ENCODE assay signal across 11 mouse cellular contexts in genomic region chr10:79708668-79709067, GRCm38 (mm10). TPM values are rescaled to one million over a fixed set of nuclear protein-coding genes. Genes with fewer than 3 reads are reported as not detected.
DNase-seq lines count a peak whose midpoint lies in the region; ATAC-seq lines count a peak whose summit lies in the region.
"Had no signal": no experiment of that assay in that cellular context is flagged by ENCODE, and none has a peak within 500 bp of the region (broad histone marks: within the 10 kb centered on the region; RNA-seq: fewer than 3 reads in every experiment).

No protein-coding gene starts in this region.

- H3K9ac ChIP-seq in heart, embryonic 14.5 days (ENCODE audit: low read length) = peak overlapping the region; percentile 14; the same call in 1 of the 2 replicates
- H3K9ac ChIP-seq in liver, embryonic 16.5 days (ENCODE audit: low read depth, low read length) = no peak overlapping the region

- no peaks in the 10 kb centered on the region for H3K9me3 ChIP-seq in heart, embryonic 14.5 days (ENCODE audit: control insufficient read depth, low read length)
- no peaks in the 10 kb centered on the region for H3K9me3 ChIP-seq in megakaryocyte, embryonic 14.5 days
- H3K9me3 ChIP-seq in liver, embryonic 16.5 days (replicated peaks; ENCODE audit: control insufficient read depth, low read length) = no peaks in the 10 kb centered on the region

- no peaks in the 10 kb centered on the region for H3K27me3 ChIP-seq in heart, embryonic 14.5 days (ENCODE audit: control insufficient read depth, insufficient read depth, low read length)
- H3K27me3 ChIP-seq in megakaryocyte, embryonic 14.5 days (replicated peaks) = no peaks in the 10 kb centered on the region
- no peaks in the 10 kb centered on the region for H3K27me3 ChIP-seq in liver, embryonic 16.5 days (ENCODE audit: control insufficient read depth, insufficient read depth, low read depth, low read length)

- no peak for ATAC-seq in heart, embryonic 14.5 days (ENCODE audit: insufficient number of reproducible peaks, insufficient read depth, low FRiP score, low read depth)
- no peak for ATAC-seq in megakaryocyte, adult 5-6 weeks (ENCODE audit: poor library complexity, severe bottlenecking)
- no peak for ATAC-seq in liver, embryonic 16.5 days (ENCODE audit: low read depth)

- peak overlapping the region; percentile 39 to 50; a peak in 3 of 4 replicates for H3K27ac ChIP-seq in heart, embryonic 14.5 days (replicated peaks in 1 of 2; ENCODE audit: control insufficient read depth in 1 of 2, insufficient read depth in 1 of 2, low read depth in 2 of 2, low read length in 2 of 2)
- H3K27ac ChIP-seq in liver, embryonic 16.5 days (ENCODE audit: low read length) = no peak overlapping the region

- intact Hi-C loops in heart, postnatal 36 days (cut with DNase I) = no loop called here

- H3K4me2 ChIP-seq in heart, embryonic 14.5 days (ENCODE audit: low read length) = peak overlapping the region; percentile 44
- peak overlapping the region; percentile 92; the same call in 1 of the 2 replicates for H3K4me2 ChIP-seq in liver, embryonic 16.5 days (ENCODE audit: low read depth, low read length)

- DNase-seq in cerebellum, adult 11-12 months = peak; percentile 46
- DNase-seq in cerebellum, postnatal 14 days = no peak
- no peak for DNase-seq in heart, postnatal 36 days
- DNase-seq in thymus, postnatal 25 days = no peak
- DNase-seq: kidney, postnatal 10 days had no signal

- H3K4me1 ChIP-seq in heart, embryonic 14.5 days (ENCODE audit: control insufficient read depth in 2 of 2, insufficient read depth in 2 of 2, low read length in 2 of 2) = peaks cover 39 to 54% of the 10 kb centered on the region in 2 experiments
- H3K4me1 ChIP-seq in megakaryocyte, embryonic 14.5 days = peaks cover 91% of the 10 kb centered on the region
- H3K4me1 ChIP-seq in liver, embryonic 16.5 days (ENCODE audit: control insufficient read depth, low read depth, low read length) = peaks cover 68% of the 10 kb centered on the region

- 70% methylated on average over 21 of the region's 21 CpGs for WGBS in heart, embryonic 14.5 days
- 88% methylated on average over 21 of the region's 21 CpGs for WGBS in liver, embryonic 16.5 days (ENCODE audit: insufficient replicate concordance)

- H3K36me3 ChIP-seq in heart, embryonic 14.5 days (ENCODE audit: control insufficient read depth, insufficient read depth, low read length) = peaks cover 62% of the 10 kb centered on the region
- H3K36me3 ChIP-seq in megakaryocyte, embryonic 14.5 days (replicated peaks; ENCODE audit: low read length) = peaks cover 63% of the 10 kb centered on the region
- H3K36me3 ChIP-seq in liver, embryonic 16.5 days (ENCODE audit: control insufficient read depth, insufficient read depth) = peaks cover 52% of the 10 kb centered on the region

- H3K4me3 ChIP-seq in heart, embryonic 14.5 days (ENCODE audit: control insufficient read depth in 1 of 2, insufficient read depth in 1 of 2, low read depth in 1 of 2, low read length in 2 of 2) = peak overlapping the region in 1 of 2 experiments; percentile 0; a peak in 1 of 4 replicates
- H3K4me3 ChIP-seq in megakaryocyte, embryonic 14.5 days (replicated peaks) = peak overlapping the region; percentile 69
- H3K4me3 ChIP-seq in liver, embryonic 16.5 days (ENCODE audit: low read depth, low read length) = peak overlapping the region; percentile 9; the same call in 1 of the 2 replicates

RNA-seq across cellular contexts. Expression of gene Bsg, which starts 4.4 kb away (rescaled TPM):
- 989 and 1,200 TPM in 2 replicates for polyA plus RNA-seq in heart, embryonic 14.5 days (2014; fragmentation: Nextera tagmentation; extraction: Ambion mirVana)
- 1,000 to 10,000 TPM; 1,389 to 1,395 TPM for total RNA-seq in heart, postnatal 36 days (2021)
- polyA plus RNA-seq in megakaryocyte, embryonic 14.5 days (2012; ENCODE audit: insufficient read depth, low replicate concordance) = 2,144 and 3,272 TPM in 2 replicates
- 289 and 306 TPM in 2 replicates for total RNA-seq in megakaryocyte, adult 5-6 weeks (2015)
- 194 and 196 TPM in 2 replicates for total RNA-seq in megakaryocyte, adult 5-6 weeks (2017)
- 924 and 947 TPM in 2 replicates for polyA plus RNA-seq in liver, embryonic 16.5 days (2015; fragmentation: Nextera tagmentation; extraction: Ambion mirVana)

RNA-seq across cellular contexts. Expression of gene Hcn2, which starts 7.8 kb away (rescaled TPM):
- 0.05 and 0.19 TPM in 2 replicates for polyA plus RNA-seq in heart, embryonic 14.5 days (2014; fragmentation: Nextera tagmentation; extraction: Ambion mirVana)
- total RNA-seq in heart, postnatal 36 days (2021) = 10 to 100 TPM; 20.0 to 26.8 TPM
- polyA plus RNA-seq in megakaryocyte, embryonic 14.5 days (2012; ENCODE audit: insufficient read depth, low replicate concordance) = 1.5 and 1.8 TPM in 2 replicates
- 0.04 TPM in 1 of 2 replicates, not detected in the other for total RNA-seq in megakaryocyte, adult 5-6 weeks (2015)
- not detected in 2 replicates for total RNA-seq in megakaryocyte, adult 5-6 weeks (2017)
- not detected in 2 replicates for polyA plus RNA-seq in liver, embryonic 16.5 days (2015; fragmentation: Nextera tagmentation; extraction: Ambion mirVana)
- total RNA-seq: common myeloid progenitor, adult 5-6 weeks had no signal
- polyA plus RNA-seq: lung, embryonic 16.5 days had no signal

RNA-seq across cellular contexts. Expression of gene Gzmm, which starts 19.8 kb away (rescaled TPM):
- polyA plus RNA-seq in heart, embryonic 14.5 days (2014; fragmentation: Nextera tagmentation; extraction: Ambion mirVana) = 0.77 and 0.94 TPM in 2 replicates
- 1 to 10 TPM; 6.5 to 8.4 TPM for total RNA-seq in heart, postnatal 36 days (2021)
- polyA plus RNA-seq in megakaryocyte, embryonic 14.5 days (2012; ENCODE audit: insufficient read depth, low replicate concordance) = 1.4 and 2.2 TPM in 2 replicates
- total RNA-seq in megakaryocyte, adult 5-6 weeks (2015) = 2.0 and 2.4 TPM in 2 replicates
- total RNA-seq in megakaryocyte, adult 5-6 weeks (2017) = 0.20 and 0.92 TPM in 2 replicates
- 0.15 and 0.22 TPM in 2 replicates for polyA plus RNA-seq in liver, embryonic 16.5 days (2015; fragmentation: Nextera tagmentation; extraction: Ambion mirVana)

RNA-seq across cellular contexts. Expression of gene Cdc34, which starts 26.7 kb away (rescaled TPM):
- polyA plus RNA-seq in heart, embryonic 14.5 days (2014; fragmentation: Nextera tagmentation; extraction: Ambion mirVana) = 106 and 109 TPM in 2 replicates
- 100 to 1,000 TPM; 178 to 198 TPM for total RNA-seq in heart, postnatal 36 days (2021)
- 451 and 1,194 TPM in 2 replicates for polyA plus RNA-seq in megakaryocyte, embryonic 14.5 days (2012; ENCODE audit: insufficient read depth, low replicate concordance)
- 52.6 and 53.3 TPM in 2 replicates for total RNA-seq in megakaryocyte, adult 5-6 weeks (2015)
- 70.2 and 100 TPM in 2 replicates for total RNA-seq in megakaryocyte, adult 5-6 weeks (2017)
- 80.5 and 81.5 TPM in 2 replicates for polyA plus RNA-seq in liver, embryonic 16.5 days (2015; fragmentation: Nextera tagmentation; extraction: Ambion mirVana)

RNA-seq across cellular contexts. Expression of gene Polrmt, which starts 37.7 kb away (rescaled TPM):
- 20.2 and 27.4 TPM in 2 replicates for polyA plus RNA-seq in heart, embryonic 14.5 days (2014; fragmentation: Nextera tagmentation; extraction: Ambion mirVana)
- total RNA-seq in heart, postnatal 36 days (2021) = 10 to 100 TPM; 42.3 to 48.0 TPM
- 11.1 and 25.3 TPM in 2 replicates for polyA plus RNA-seq in megakaryocyte, embryonic 14.5 days (2012; ENCODE audit: insufficient read depth, low replicate concordance)
- total RNA-seq in megakaryocyte, adult 5-6 weeks (2015) = 20.9 and 27.8 TPM in 2 replicates
- total RNA-seq in megakaryocyte, adult 5-6 weeks (2017) = 9.7 and 12.6 TPM in 2 replicates
- 13.4 and 14.4 TPM in 2 replicates for polyA plus RNA-seq in liver, embryonic 16.5 days (2015; fragmentation: Nextera tagmentation; extraction: Ambion mirVana)
